Mouse (Mus musculus) erythroid progenitor cell, adult 5-6 weeks (primary cell): ENCODE data around the gene Bicc1. TPM values are rescaled to one million over a fixed set of nuclear protein-coding genes. Genes with fewer than 3 reads are reported as not detected.

Experiments used
- ATAC-seq: replicated peaks from 2 replicates; pipeline ENCODE4 v1.8.0; 2016; ENCODE audit warnings: moderate number of reproducible peaks, mild to moderate bottlenecking, moderate TSS enrichment, inconsistent platforms; ENCODE audit not compliant: poor library complexity, low FRiP score, severe bottlenecking
- total RNA-seq, 2 experiments: library from RNA; stranded (forward) in 1 of 2; stranded (reverse) in 1 of 2; fragments of 150-400 nt in 1 of 2; fragments of 186-747, 209-891 nt in 1 of 2; gene quantifications; 2 replicates each; pipeline versions ENCODE4 v1.2.3 to v1.2.4; 2015 to 2017; ENCODE audit warnings: low replicate concordance in 2 of 2

Gene Bicc1
- total RNA-seq, 2 experiments from 2014 or later: not detected

DNA sequence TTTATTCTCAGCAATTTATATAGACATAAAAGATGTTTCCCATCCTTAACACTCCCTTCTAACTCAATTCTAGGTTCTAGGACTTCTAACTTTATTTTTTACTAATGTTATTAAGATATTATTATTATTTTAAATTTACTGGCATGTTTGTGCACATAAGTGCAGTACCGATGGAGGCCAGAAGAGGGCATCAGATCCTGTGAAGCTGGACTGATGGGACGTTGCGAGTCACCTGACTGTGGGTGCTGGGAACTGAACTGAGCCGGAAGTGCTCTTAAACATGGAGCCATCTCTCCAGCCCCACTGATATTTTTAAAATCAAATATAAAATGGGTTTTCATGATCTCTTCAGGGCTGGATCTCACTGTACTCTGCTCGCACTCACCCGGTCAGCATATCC lies 242.8 kb downstream of the Bicc1 start:
- ATAC-seq: no peak

DNA sequence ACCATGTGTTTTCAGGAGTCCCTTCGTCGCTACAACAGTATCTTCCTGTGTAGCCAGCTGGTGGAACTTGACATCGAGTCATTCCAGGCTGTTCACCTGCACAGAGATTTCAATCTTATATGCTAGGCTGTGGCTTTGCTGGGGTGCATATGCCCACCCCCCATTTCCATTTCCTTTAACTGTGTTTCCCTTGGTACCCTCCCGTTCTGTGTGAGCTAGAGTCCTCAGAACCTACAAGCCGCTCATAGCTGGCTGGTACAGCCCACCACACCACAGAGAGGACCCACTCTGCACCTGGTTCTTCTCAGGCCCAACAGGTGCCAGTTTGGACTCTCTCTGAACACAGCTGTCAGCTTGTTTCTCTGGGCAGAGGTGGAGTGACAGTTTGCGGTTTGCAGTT lies 244.4 kb downstream of the Bicc1 start:
- ATAC-seq: no peak

DNA sequence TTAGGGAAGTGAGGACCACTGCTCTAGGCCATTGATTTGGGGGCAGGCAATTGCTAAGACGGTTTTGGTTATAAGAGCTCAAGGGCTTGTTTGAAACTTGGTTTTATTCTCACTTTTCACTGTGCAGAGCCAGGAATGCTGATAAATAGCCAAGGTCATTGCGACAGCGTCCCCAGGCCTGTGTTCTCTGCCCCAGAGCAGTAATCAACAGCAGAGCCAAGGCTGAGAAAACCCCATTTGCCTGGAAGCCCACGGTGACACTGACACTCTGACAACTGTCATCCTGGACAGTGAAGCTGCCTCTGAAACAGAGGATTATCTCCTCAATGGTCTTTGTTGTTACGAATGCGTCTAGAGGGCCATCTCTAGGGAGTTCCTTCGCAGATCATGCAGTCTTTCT lies 255.6 kb downstream of the Bicc1 start:
- no peak for ATAC-seq

DNA sequence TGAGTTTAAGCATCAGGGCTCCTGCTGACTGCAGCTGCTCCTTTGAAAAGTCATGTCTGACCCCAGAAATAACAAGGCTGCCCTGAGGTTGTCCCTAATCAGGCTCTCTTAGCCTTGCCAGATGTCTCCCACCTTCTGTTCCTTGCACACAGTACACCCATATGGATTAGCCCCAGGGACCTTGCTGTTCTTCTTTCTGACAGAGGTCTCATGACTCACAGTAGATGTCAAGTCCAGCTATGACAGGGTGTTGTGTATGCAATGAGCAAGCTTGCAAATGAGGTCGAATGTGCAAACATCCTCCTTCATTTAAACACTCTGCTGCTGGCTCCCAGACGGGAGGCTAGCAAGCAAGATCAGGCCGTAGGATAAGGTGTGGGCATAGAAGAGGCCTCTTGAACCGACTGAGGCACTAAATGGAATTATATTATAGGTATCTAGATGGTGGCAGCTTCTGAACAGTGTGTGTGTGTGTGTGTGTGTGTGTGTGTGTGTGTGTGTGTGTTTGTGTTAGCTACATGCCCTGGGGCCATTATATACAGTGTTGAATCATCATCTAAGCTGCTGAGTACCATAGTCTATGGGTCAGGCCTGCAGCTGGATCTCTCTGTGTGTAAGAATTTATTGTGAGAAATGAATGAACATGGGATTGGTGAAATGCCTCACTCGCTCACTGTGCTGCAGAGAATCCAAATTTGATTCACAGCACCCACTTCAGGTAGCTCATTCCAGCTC lies 256.6 kb downstream of the Bicc1 start:
- ATAC-seq: no peak

- no peak for ATAC-seq
Observed at GRCm38 (mm10) chr10:70901193-70901875, 258.2 kb downstream of the Bicc1 start.

DNA sequence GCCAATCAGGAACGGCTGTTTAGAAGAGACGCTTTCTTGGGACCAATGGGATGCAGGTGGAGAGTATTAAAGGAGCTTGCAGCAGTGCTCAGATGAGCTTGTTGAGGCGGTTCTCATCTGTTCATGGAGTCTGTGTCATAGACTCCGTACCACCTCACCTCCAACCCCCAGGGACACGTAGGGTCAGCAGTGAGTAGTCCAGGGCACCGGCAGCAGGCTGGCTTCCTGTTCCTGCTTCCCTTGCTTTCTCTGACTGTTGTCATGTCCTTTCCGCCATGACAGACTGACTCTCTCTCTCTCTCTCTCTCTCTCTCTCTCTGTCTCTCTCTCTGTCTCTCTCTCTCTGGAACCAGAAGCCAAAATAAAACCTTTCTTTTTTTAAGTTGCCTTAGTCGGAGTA lies 263.6 kb downstream of the Bicc1 start:
- no peak for ATAC-seq

DNA sequence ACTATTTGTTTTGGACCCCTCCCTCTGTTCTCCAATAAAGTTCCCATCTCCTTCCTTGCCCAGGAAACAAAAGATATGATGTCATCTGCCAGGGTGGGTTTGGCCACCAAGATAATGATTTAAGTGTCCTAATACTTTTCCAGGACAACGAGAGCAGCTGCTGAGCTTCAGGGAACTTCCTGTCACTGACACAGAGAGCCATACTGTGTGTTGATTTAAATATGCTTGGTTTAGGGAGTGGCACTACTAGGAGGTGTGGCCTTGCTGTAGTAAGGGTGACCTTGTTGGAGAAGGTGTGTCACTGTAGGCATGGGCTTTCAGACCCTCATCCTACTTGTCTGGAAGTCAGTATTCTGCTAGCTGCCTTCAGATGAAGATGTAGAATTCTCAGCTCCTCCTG lies 281.5 kb downstream of the Bicc1 start:
- no peak for ATAC-seq

DNA sequence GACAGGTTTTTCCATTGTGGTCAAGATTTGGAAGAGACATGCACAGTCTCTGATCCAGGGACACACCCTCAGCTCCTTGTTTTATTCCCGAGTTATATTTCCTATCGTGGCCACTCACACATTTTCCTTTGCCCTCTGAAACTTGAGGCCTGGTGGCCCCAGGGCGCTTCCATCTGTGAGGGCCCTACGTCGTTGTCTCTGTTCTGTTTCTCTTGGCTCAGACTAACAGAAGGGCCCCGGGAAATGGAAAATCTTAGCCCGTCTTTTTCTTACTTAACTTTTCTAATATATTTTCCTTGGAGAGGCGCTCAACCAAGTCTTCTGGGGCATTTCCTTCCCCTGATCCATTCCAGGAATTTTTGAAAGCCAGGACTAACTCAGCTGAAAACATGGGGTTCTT lies 281.9 kb downstream of the Bicc1 start:
- no peak for ATAC-seq

DNA sequence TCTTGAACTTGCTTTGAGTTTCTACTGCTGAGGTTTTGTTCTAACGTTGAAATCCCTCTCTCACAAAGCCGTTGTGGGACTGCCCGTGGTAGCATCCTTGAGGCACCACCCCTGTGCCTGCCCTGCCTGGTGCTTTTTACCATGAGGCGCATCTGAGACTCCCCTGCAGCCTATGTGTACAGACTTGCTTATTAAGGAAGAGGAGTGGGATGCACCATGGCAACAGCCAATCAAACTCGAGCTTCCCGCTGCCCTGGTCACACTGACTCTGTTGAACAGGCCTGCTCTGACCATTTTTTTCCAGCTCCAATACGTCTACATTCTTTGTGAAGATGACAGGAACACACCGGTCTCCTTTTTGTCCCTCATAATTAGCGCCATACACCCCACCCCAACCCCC lies 283.0 kb downstream of the Bicc1 start:
- no peak for ATAC-seq

DNA sequence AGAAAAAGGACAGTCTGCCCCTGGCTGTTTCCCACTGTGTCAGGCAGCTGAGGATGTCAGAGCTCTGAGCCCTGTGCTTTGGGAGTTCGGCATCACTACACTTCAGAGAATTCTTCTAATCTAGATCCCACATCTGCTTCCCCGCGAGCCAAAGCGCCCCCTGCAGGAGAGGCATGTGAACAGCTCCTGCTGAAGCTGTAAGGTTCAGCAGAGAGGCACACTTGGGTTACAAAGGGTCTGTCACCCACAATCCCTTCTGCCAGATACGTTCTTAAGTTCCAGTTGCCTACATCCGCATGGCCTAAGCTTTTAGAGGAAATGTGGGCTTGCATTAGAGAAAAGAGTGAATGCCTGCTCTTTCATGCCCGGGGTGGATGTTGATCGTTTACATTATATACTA lies 283.4 kb downstream of the Bicc1 start:
- no peak for ATAC-seq

DNA sequence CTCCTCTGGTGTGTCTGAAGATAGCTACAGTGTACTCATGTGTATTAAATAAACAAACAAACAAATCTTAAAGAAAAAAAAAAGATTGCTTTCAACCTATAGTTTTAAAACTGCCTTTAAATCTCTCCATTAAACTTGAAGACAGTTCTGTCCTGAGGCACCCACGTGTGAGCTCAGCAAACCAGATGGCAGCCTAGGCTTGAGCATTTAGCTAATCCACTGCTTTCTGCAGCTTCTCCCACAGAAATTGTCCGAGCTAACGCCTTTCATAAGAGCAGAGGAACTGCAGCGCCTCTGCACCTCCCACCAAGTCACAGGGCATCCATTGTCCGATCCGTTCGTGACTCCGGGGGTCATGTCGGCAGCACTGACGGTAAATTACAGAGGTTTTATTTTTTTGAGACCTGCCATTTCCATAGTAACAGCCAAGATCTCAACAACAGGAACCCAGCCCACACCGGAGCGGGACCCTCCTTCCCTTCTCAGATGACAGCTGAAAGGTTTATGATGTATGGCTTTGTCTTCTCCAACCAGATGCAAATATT lies 284.4 kb downstream of the Bicc1 start:
- ATAC-seq: no peak

Other genes starting within 250 kb of the Bicc1 start
- gene Tfam, start 78.6 kb upstream of the Bicc1 start, total RNA-seq (2015; ENCODE audit: low replicate concordance): 14.8 and 17.6 TPM in 2 replicates
- gene Tfam, start 78.6 kb upstream of the Bicc1 start, total RNA-seq (2017; ENCODE audit: low replicate concordance): 17.2 and 26.0 TPM in 2 replicates
- gene Ube2d1, start 125.6 kb upstream of the Bicc1 start, total RNA-seq (2015; ENCODE audit: low replicate concordance): 19.3 and 24.5 TPM in 2 replicates
- gene Ube2d1, start 125.6 kb upstream of the Bicc1 start, total RNA-seq (2017; ENCODE audit: low replicate concordance): 0.83 and 4.2 TPM in 2 replicates
- 23.4 and 27.2 TPM in 2 replicates for gene Cisd1, start 185.3 kb upstream of the Bicc1 start, total RNA-seq (2015; ENCODE audit: low replicate concordance)
- gene Cisd1, start 185.3 kb upstream of the Bicc1 start, total RNA-seq (2017; ENCODE audit: low replicate concordance): 4.8 and 13.0 TPM in 2 replicates
- 23.5 and 35.0 TPM in 2 replicates for gene Ipmk, start 188.1 kb upstream of the Bicc1 start, total RNA-seq (2015; ENCODE audit: low replicate concordance)
- 16.9 and 22.6 TPM in 2 replicates for gene Ipmk, start 188.1 kb upstream of the Bicc1 start, total RNA-seq (2017; ENCODE audit: low replicate concordance)